Mouse (Mus musculus) small intestine, adult 2 months (tissue): ENCODE results near the gene Sgk1.

Source experiments
- CTCF ChIP-seq: fragments of 200-500 bp; IDR thresholded peaks from 2 replicates; pipeline ENCODE4 v1.5.1; 2012; ENCODE audit warnings: low read depth, mild to moderate bottlenecking, control low read depth, inconsistent platforms, low read length, moderate library complexity, mixed read lengths; ENCODE audit not compliant: insufficient replicate concordance, insufficient read length; ENCODE audit errors: extremely low read depth
- POLR2A ChIP-seq: fragments of 200-500 bp; IDR thresholded peaks from 2 replicates; pipeline ENCODE4 v1.6.1; 2012; ENCODE audit warnings: low read depth, mild to moderate bottlenecking, control low read depth, inconsistent platforms, low read length, moderate library complexity

DNA sequence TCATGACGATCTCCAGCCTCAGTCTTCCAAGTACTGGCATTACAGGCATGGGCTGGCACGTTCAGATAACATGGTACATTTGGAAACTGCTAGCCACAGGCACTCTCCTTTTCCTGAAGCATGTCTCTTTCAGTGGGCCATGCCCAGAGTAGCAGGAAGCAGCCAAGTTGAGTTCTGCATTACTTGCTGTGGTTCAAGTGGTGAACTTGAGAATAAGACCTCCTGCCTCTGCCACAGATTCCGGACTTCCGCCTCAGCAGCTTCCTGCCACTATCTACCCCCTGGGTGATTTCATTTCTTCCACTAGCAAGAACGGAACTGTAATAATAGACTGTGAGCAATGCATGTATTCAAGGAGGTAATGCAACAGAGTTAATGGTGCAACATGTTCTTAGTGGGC is 94.3 kb downstream of the Sgk1 start:
- TF ChIP-seq POLR2A = no peak
- no peak for TF ChIP-seq CTCF
